Mouse (Mus musculus) stomach, postnatal 0 days (tissue): ENCODE results near the gene Pomt1. TPM values are rescaled to one million over a fixed set of nuclear protein-coding genes. Genes with fewer than 3 reads are reported as not detected.

Source experiments
- ATAC-seq: fragments of 200-750 bp; cut with Nextera tagmentation; 2 replicates; pipeline ENCODE4 v1.8.0; 2017; ENCODE audit not compliant: low FRiP score, low TSS enrichment
- DNase-seq: peaks from one replicate; pipeline ENCODE4 v3.0.0-alpha.2; 2016; ENCODE audit warnings: low spot score
- H3K27ac ChIP-seq: fragments of 300-500 bp; sonication (generic); replicated peaks from 2 replicates; pipeline ENCODE4 v1.5.1; 2014; ENCODE audit warnings: mild to moderate bottlenecking, control low read depth
- H3K27me3 ChIP-seq: fragments of 300-500 bp; sonication (generic); 2 replicates; pipeline ENCODE4 v1.6.1; 2014; ENCODE audit warnings: low read length; ENCODE audit not compliant: control insufficient read depth, insufficient read depth
- H3K36me3 ChIP-seq: fragments of 300-500 bp; sonication (generic); 2 replicates; pipeline ENCODE4 v1.6.1; 2014; ENCODE audit warnings: low read length, mixed read lengths; ENCODE audit not compliant: control insufficient read depth, insufficient read depth
- H3K4me1 ChIP-seq: fragments of 300-500 bp; sonication (generic); replicated peaks from 2 replicates; pipeline ENCODE4 v1.6.1; 2014; ENCODE audit warnings: antibody characterized with exemption; ENCODE audit not compliant: control insufficient read depth, insufficient read depth
- H3K4me2 ChIP-seq: fragments of 300-500 bp; sonication (generic); replicated peaks from 2 replicates; pipeline ENCODE4 v1.6.1; 2014; ENCODE audit warnings: low read depth, mild to moderate bottlenecking, control low read depth, moderate library complexity
- H3K4me3 ChIP-seq: fragments of 300-500 bp; sonication (generic); 2 replicates; pipeline ENCODE4 v1.5.1; 2014; ENCODE audit warnings: low read depth, low read length, control low read depth
- H3K9ac ChIP-seq: fragments of 300-500 bp; sonication (generic); 2 replicates; pipeline ENCODE4 v1.6.1; 2014; ENCODE audit warnings: mild to moderate bottlenecking, low read length, control low read depth, mixed read lengths
- H3K9me3 ChIP-seq: fragments of 300-500 bp; sonication (generic); 2 replicates; pipeline ENCODE4 v1.6.1; 2016; ENCODE audit warnings: low read length; ENCODE audit not compliant: control insufficient read depth
- CTCF ChIP-seq: IDR thresholded peaks from 2 replicates; pipeline ENCODE4 v1.5.1; 2016; ENCODE audit warnings: antibody characterized with exemption, low read depth, mild to moderate bottlenecking, moderate library complexity
- EP300 ChIP-seq: optimal IDR thresholded peaks from 2 replicates; pipeline ENCODE3; 2016; ENCODE audit warnings: antibody characterized with exemption
- WGBS: fragments of 180-500 bp; shearing (Covaris S2); extraction: QIAGEN DNeasy Blood & Tissue Kit; methylation state at CpG from one replicate; pipeline ENCODE4 v1.1.7; 2014; 5-methylcytosine and 5-hydroxymethylcytosine counted together
- polyA plus RNA-seq: library from polyadenylated mRNA; unstranded; fragments of >200 nt; fragmentation: Nextera tagmentation; extraction: Ambion mirVana; gene quantifications from 2 replicates; pipeline ENCODE4 v1.2.1, GENCODE M21; 2015

Gene Pomt1
- polyA plus RNA-seq, 1 experiment from 2014 or later: 6.2 TPM

DNA sequence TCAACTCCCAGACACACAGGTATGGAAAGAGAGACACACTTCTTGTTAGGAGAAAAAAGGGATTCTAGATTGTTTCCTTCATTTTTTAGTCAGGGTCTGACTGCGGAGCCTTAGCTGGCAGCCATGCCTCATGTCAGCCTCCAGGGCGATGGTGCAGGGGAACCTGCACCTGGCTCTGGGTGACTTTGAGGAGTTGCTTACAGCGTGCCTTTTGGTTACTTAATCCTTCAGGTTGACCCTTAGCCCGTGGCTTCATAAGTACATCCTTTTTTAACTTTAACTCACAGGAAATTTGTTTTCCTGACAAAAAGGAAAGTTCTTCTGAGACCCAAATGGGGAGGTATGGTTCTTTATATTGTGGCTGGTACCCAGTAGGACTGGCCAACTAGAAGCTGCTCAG, 6.6 kb downstream of the Pomt1 start:
- no peak overlapping the region for H3K4me3 ChIP-seq
- no peak overlapping the region for H3K9ac ChIP-seq
- peaks cover 13% of the 10 kb centered on the region for H3K36me3 ChIP-seq
- no peaks in the 10 kb centered on the region for H3K27me3 ChIP-seq
- H3K9me3 ChIP-seq: no peaks in the 10 kb centered on the region
- no peak overlapping the region for H3K27ac ChIP-seq
- H3K4me2 ChIP-seq: no peak overlapping the region
- ATAC-seq (no peak), DNase-seq (no peak)
- 83% methylated on average over 4 of the region's 4 CpGs for WGBS
- H3K4me1 ChIP-seq: no peaks in the 10 kb centered on the region
- TF ChIP-seq EP300 (no peak), CTCF (no peak)

DNA sequence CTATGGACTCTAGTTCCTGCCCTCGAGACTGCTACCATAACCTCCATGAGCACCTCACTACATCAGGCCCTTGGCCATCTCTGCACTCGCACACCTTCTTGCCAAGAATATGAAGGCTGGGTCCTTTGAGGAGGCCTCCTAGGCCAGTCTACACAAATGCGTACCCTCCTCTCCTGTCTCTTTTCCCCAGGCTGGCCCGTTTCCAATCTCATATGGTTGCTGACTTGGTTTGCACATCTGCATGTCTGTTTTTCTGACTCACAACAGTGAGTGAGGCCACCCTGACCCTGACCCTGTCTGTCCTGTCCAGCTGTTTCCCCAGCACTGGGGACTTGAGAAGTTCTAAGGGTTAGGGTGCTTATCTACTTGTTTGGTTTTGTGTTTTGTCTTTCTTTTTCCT, 10.4 kb downstream of the Pomt1 start:
- Histone ChIP-seq H3K4me2 (no peak overlapping the region), H3K36me3 (peaks cover 16% of the 10 kb centered on the region), H3K4me3 (no peak overlapping the region), H3K27me3 (no peaks in the 10 kb centered on the region), H3K4me1 (no peaks in the 10 kb centered on the region), H3K9me3 (no peaks in the 10 kb centered on the region), H3K27ac (no peak overlapping the region), H3K9ac (no peak overlapping the region)
- DNase-seq (no peak), ATAC-seq (no peak)
- no peak for TF ChIP-seq CTCF
- TF ChIP-seq EP300: no peak
- WGBS: 83% methylated on average over 4 of the region's 4 CpGs

- peaks cover 16% of the 10 kb centered on the region for H3K36me3 ChIP-seq
- ATAC-seq: no peak
- no peaks in the 10 kb centered on the region for H3K4me1 ChIP-seq
- H3K4me3 ChIP-seq: no peak overlapping the region
- no peak overlapping the region for H3K4me2 ChIP-seq
- no peak for DNase-seq
- 70% methylated on average over 10 of the region's 10 CpGs for WGBS
- no peak overlapping the region for H3K9ac ChIP-seq
- no peaks in the 10 kb centered on the region for H3K9me3 ChIP-seq
- H3K27me3 ChIP-seq: no peaks in the 10 kb centered on the region
- H3K27ac ChIP-seq: no peak overlapping the region
- TF ChIP-seq CTCF: no peak
Observed at GRCm38 (mm10) chr2:32248377-32249361, 12.3 kb downstream of the Pomt1 start.

DNA sequence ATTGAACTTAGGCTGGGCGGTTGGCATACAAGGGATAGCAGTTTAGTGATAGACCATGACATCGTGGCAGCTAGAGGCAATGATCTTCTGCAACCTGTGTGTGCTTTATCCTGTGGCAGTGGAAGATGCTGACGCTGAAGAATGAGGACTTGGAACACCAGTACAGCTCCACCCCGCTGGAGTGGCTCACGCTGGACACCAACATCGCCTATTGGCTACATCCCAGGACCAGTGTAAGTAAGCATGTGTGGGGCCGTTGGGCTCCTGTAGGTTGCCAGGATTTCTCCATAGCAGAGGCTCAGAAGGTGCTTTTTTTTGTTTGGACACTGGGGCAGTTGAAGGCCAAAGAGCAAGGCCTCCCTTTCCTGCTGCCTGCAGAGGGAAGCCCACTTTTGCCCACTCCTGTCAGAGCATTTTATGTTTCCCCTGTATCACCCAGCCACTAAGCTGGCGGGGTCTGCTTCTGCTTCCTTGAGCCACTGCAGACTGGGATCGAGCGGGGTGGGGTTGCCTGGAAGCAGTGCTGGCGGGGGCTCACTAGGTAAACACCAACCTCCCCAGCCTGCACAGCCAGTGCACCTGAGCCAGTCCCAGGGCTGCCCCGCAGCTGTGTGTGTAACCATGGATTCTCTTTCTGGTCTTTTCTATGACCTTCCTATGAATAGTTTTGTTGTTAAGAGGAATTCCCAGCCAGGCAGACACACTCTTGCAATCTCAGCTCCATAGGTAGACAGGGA, 15.6 kb downstream of the Pomt1 start:
- no peaks in the 10 kb centered on the region for H3K27me3 ChIP-seq
- no peak for ATAC-seq
- peaks cover 24% of the 10 kb centered on the region for H3K36me3 ChIP-seq
- TF ChIP-seq CTCF: no peak
- no peak for TF ChIP-seq EP300
- no peaks in the 10 kb centered on the region for H3K4me1 ChIP-seq
- DNase-seq: no peak
- no peaks in the 10 kb centered on the region for H3K9me3 ChIP-seq
- WGBS: 51% methylated on average over 12 of the region's 12 CpGs
- no peak overlapping the region for H3K4me3 ChIP-seq
- H3K9ac ChIP-seq: no peak overlapping the region
- no peak overlapping the region for H3K27ac ChIP-seq
- H3K4me2 ChIP-seq: no peak overlapping the region

- Histone ChIP-seq H3K27ac (no peak overlapping the region), H3K4me2 (no peak overlapping the region), H3K27me3 (no peaks in the 10 kb centered on the region), H3K9ac (no peak overlapping the region), H3K36me3 (peaks cover 26% of the 10 kb centered on the region), H3K4me1 (no peaks in the 10 kb centered on the region), H3K4me3 (no peak overlapping the region), H3K9me3 (no peaks in the 10 kb centered on the region)
- DNase-seq: no peak
- TF ChIP-seq CTCF (no peak), EP300 (no peak)
- 74% methylated on average over 5 of the region's 5 CpGs for WGBS
- no peak for ATAC-seq
Observed at GRCm38 (mm10) chr2:32252658-32253057, 16.3 kb downstream of the Pomt1 start.
